Mouse (Mus musculus) limb, embryonic 12.5 days (tissue): Measurements from ENCODE around the gene Zfp688. TPM values are rescaled to one million over a fixed set of nuclear protein-coding genes. Genes with fewer than 3 reads are reported as not detected.
"Not testable (repeated sequence)": the region's sequence is repeated elsewhere in the genome, so short reads cannot be mapped to it uniquely, and the experiment has no call there.

Experiments used
- ATAC-seq: fragments of 200-750 bp; cut with Nextera tagmentation; 2 replicates; pipeline ENCODE4 v1.8.0; 2017; ENCODE audit warnings: low read depth, moderate TSS enrichment; ENCODE audit not compliant: insufficient number of reproducible peaks, insufficient read depth, low FRiP score, low TSS enrichment
- H3K27ac ChIP-seq: fragments of 300-500 bp; sonication (generic); 2 replicates; pipeline ENCODE4 v1.5.1; 2016; ENCODE audit warnings: mild to moderate bottlenecking, moderate library complexity
- H3K27me3 ChIP-seq: fragments of 300-500 bp; sonication (generic); 2 replicates; pipeline ENCODE4 v1.6.1; 2016; ENCODE audit warnings: mild to moderate bottlenecking, moderate library complexity
- H3K36me3 ChIP-seq: fragments of 300-500 bp; sonication (generic); 2 replicates; pipeline ENCODE4 v1.6.1; 2016; ENCODE audit warnings: mild to moderate bottlenecking, moderate library complexity
- H3K4me1 ChIP-seq: fragments of 300-500 bp; sonication (generic); replicated peaks from 2 replicates; pipeline ENCODE4 v1.6.1; 2016
- H3K4me2 ChIP-seq: fragments of 300-500 bp; sonication (generic); 2 replicates; pipeline ENCODE4 v1.6.1; 2016; ENCODE audit warnings: mild to moderate bottlenecking, moderate library complexity
- H3K4me3 ChIP-seq: fragments of 300-500 bp; sonication (generic); replicated peaks from 2 replicates; pipeline ENCODE4 v1.5.1; 2016; ENCODE audit warnings: mild to moderate bottlenecking
- H3K9ac ChIP-seq: fragments of 300-500 bp; sonication (generic); replicated peaks from 2 replicates; pipeline ENCODE4 v1.6.1; 2016; ENCODE audit warnings: mild to moderate bottlenecking, moderate library complexity
- H3K9me3 ChIP-seq: fragments of 300-500 bp; sonication (generic); 2 replicates; pipeline ENCODE4 v1.6.1; 2016; ENCODE audit warnings: mild to moderate bottlenecking, moderate library complexity
- WGBS: fragments of 180-500 bp; shearing (Covaris S2); methylation state at CpG from one replicate; pipeline ENCODE4 v1.1.7; 2016; 5-methylcytosine and 5-hydroxymethylcytosine counted together
- polyA plus RNA-seq: library from polyadenylated mRNA; unstranded; fragments of >200 nt; fragmentation: Nextera tagmentation; extraction: Ambion mirVana; gene quantifications from 2 replicates; pipeline ENCODE4 v1.2.1, GENCODE M21; 2016

Gene Zfp688
- polyA plus RNA-seq, 1 experiment from 2014 or later = 29.4 TPM

GRCm38 (mm10) chr7:127406002-127406987 is 15.6 kb downstream of the Zfp688 start, which contains the start of gene Zfp764:
Gene Zfp764, minus strand, starts transcription at chr7:127406822.
- not testable (repeated sequence) for H3K4me1 ChIP-seq, H3K9me3 ChIP-seq, H3K27me3 ChIP-seq, H3K36me3 ChIP-seq
- Histone ChIP-seq H3K27ac (peak within 1 kb of the TSS; percentile 83), H3K4me3 (peak within 1 kb of the TSS; percentile 57), H3K9ac (peak within 1 kb of the TSS; percentile 86), H3K4me2 (peak within 1 kb of the TSS; percentile 88)
- peak; percentile 75 for ATAC-seq
- WGBS = 5% methylated on average over 40 of the region's 40 CpGs

- not testable (repeated sequence) for ATAC-seq, H3K9ac ChIP-seq, H3K27ac ChIP-seq, H3K27me3 ChIP-seq, H3K9me3 ChIP-seq, H3K4me2 ChIP-seq, H3K4me1 ChIP-seq, H3K4me3 ChIP-seq, H3K36me3 ChIP-seq
- 93% methylated on average over 6 of the region's 6 CpGs for WGBS
Observed at GRCm38 (mm10) chr7:127404101-127404500, 17.8 kb downstream of the Zfp688 start.

- H3K9ac ChIP-seq = no peak overlapping the region
- peaks cover 6% of the 10 kb centered on the region for H3K36me3 ChIP-seq
- WGBS = 54% methylated on average over 2 of the region's 2 CpGs
- no peak for ATAC-seq
- H3K27me3 ChIP-seq = no peaks in the 10 kb centered on the region
- peaks cover 2% of the 10 kb centered on the region for H3K4me1 ChIP-seq
- H3K4me3 ChIP-seq = no peak overlapping the region
- no peak overlapping the region for H3K27ac ChIP-seq
- H3K9me3 ChIP-seq = peaks cover 5% of the 10 kb centered on the region; the same call in 1 of the 2 replicates
- H3K4me2 ChIP-seq = no peak overlapping the region
Observed at GRCm38 (mm10) chr7:127402980-127403379, 18.9 kb downstream of the Zfp688 start.

- H3K4me1 ChIP-seq = no peaks in the 10 kb centered on the region; the same call in 1 of the 2 replicates
- H3K4me2 ChIP-seq = no peak overlapping the region
- H3K27me3 ChIP-seq = 0 out of 2 replicates have a peak, but pooled peaks cover 5% of the 10 kb centered on the region
- 65% methylated on average over 3 of the region's 3 CpGs for WGBS
- no peak overlapping the region for H3K27ac ChIP-seq
- H3K9ac ChIP-seq = no peak overlapping the region
- peaks cover 5% of the 10 kb centered on the region; the same call in 1 of the 2 replicates for H3K9me3 ChIP-seq
- H3K36me3 ChIP-seq = peaks cover 6% of the 10 kb centered on the region
- no peak for ATAC-seq
- H3K4me3 ChIP-seq = no peak overlapping the region
Observed at GRCm38 (mm10) chr7:127400355-127400754, 21.5 kb downstream of the Zfp688 start.

GRCm38 (mm10) chr7:127393944-127394333 is 27.9 kb downstream of the Zfp688 start:
- Histone ChIP-seq H3K4me1 (peaks cover 14% of the 10 kb centered on the region), H3K27me3 (0 out of 2 replicates have a peak, but pooled peaks cover 5% of the 10 kb centered on the region), H3K4me2 (peak overlapping the region; percentile 75), H3K4me3 (peak overlapping the region; percentile 66), H3K36me3 (peaks cover 19% of the 10 kb centered on the region), H3K27ac (peak overlapping the region; percentile 54; the same call in 1 of the 2 replicates), H3K9ac (peak overlapping the region; percentile 32), H3K9me3 (no peaks in the 10 kb centered on the region)
- WGBS = 21% methylated on average over 7 of the region's 7 CpGs
- no peak for ATAC-seq

- H3K9me3 ChIP-seq = no peaks in the 10 kb centered on the region
- H3K4me1 ChIP-seq = peaks cover 14% of the 10 kb centered on the region
- 0 out of 2 replicates have a peak, but pooled peaks cover 5% of the 10 kb centered on the region for H3K27me3 ChIP-seq
- H3K4me3 ChIP-seq = peak within 1 kb of the TSS; percentile 66
- ATAC-seq = peak; percentile 95
- H3K9ac ChIP-seq = peak within 1 kb of the TSS; percentile 77
- peak within 1 kb of the TSS; percentile 89 for H3K27ac ChIP-seq
- H3K36me3 ChIP-seq = peaks cover 19% of the 10 kb centered on the region
- 2% methylated on average over 45 of the region's 45 CpGs for WGBS
- peak within 1 kb of the TSS; percentile 75 for H3K4me2 ChIP-seq
Observed at GRCm38 (mm10) chr7:127393157-127393943, 28.5 kb downstream of the Zfp688 start, which contains the start of gene E430018J23Rik. Gene E430018J23Rik, minus strand, starts transcription at chr7:127393629.

- peak overlapping the region; percentile 75 for H3K4me2 ChIP-seq
- H3K4me3 ChIP-seq = peak overlapping the region; percentile 66
- no peak overlapping the region for H3K27ac ChIP-seq
- H3K27me3 ChIP-seq = 0 out of 2 replicates have a peak, but pooled peaks cover 3% of the 10 kb centered on the region
- no peak for ATAC-seq
- H3K4me1 ChIP-seq = peaks cover 14% of the 10 kb centered on the region
- 84% methylated on average over 8 of the region's 8 CpGs for WGBS
- peaks cover 19% of the 10 kb centered on the region for H3K36me3 ChIP-seq
- no peaks in the 10 kb centered on the region for H3K9me3 ChIP-seq
- H3K9ac ChIP-seq = peak overlapping the region; percentile 77
Observed at GRCm38 (mm10) chr7:127392251-127392824, 29.5 kb downstream of the Zfp688 start.

GRCm38 (mm10) chr7:127391538-127391937 is 30.3 kb downstream of the Zfp688 start:
- peaks cover 19% of the 10 kb centered on the region for H3K36me3 ChIP-seq
- H3K9ac ChIP-seq = no peak overlapping the region
- no peak overlapping the region for H3K4me2 ChIP-seq
- H3K27ac ChIP-seq = no peak overlapping the region
- H3K9me3 ChIP-seq = no peaks in the 10 kb centered on the region
- WGBS = 95% methylated on average over 16 of the region's 16 CpGs
- H3K27me3 ChIP-seq = no peaks in the 10 kb centered on the region
- H3K4me1 ChIP-seq = peaks cover 14% of the 10 kb centered on the region
- no peak overlapping the region for H3K4me3 ChIP-seq
- no peak for ATAC-seq

- Histone ChIP-seq H3K4me3 (no peak overlapping the region), H3K4me1 (peaks cover 19% of the 10 kb centered on the region), H3K36me3 (peaks cover 23% of the 10 kb centered on the region), H3K9ac (no peak overlapping the region), H3K9me3 (peaks cover 3% of the 10 kb centered on the region; the same call in 1 of the 2 replicates), H3K27me3 (no peaks in the 10 kb centered on the region), H3K27ac (no peak overlapping the region), H3K4me2 (no peak overlapping the region)
- ATAC-seq = no peak
- WGBS = 89% methylated on average over 7 of the region's 7 CpGs
Observed at GRCm38 (mm10) chr7:127390306-127390705, 31.6 kb downstream of the Zfp688 start.

GRCm38 (mm10) chr7:127388201-127388600 is 33.7 kb downstream of the Zfp688 start:
- not testable (repeated sequence) for H3K27me3 ChIP-seq, H3K4me3 ChIP-seq, H3K27ac ChIP-seq, H3K9ac ChIP-seq, ATAC-seq, H3K4me2 ChIP-seq
- peaks cover 13% of the 10 kb centered on the region for H3K9me3 ChIP-seq
- H3K36me3 ChIP-seq = peaks cover 42% of the 10 kb centered on the region
- H3K4me1 ChIP-seq = peaks cover 15% of the 10 kb centered on the region
